ENCODE assay signal across 9 mouse cellular contexts in the genomic region with DNA sequence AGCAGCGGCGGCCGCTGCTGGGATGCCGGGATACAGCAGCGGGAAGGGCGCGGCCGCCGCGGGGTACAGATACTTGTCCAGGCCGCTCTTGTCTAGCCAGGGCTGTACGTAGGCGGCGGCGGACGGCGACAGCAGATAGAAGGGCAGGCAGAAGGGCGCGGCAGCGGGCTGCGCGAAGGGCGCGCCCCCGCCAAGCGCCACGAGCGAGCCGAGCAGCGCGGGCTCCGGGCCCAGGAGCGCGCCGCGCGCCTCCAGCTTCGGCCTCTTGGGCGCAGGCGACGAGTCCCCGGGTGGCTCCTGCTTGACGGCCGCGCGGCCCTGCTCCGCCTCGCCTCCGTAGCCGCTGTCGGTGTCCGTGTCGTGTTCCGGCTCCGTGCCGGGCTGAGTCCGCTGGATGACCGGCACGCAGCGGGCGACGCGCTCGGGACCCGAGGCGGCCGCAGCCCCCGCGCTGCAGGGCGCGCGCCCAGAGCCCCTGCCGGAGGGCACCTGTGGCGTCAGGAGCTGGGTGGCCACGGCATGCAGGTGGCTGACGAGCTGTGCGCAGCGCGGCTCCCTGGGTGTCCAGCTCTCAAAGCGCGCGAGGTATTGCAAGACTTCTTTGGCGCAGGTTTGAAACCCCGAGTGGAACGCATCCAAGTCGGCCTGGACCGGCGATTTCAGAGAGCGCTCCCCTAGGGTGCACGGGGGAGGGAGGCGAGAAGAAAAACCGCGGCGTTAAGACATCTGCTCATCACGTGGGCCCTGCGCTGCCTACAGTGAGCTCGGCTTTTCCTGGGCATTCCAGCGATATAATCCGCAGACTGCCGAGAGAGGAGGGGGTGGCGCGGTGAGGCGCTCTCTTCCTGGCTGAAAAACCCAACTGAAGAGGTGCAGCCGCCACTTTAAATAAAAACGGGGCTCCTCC. TPM values are rescaled to one million over a fixed set of nuclear protein-coding genes. Genes with fewer than 3 reads are reported as not detected.
A peak's percentile ranks its signal among the peaks of the same experiment; 100 is the strongest.
DNase-seq lines count a peak whose midpoint lies in the region; ATAC-seq and TF ChIP-seq lines count a peak whose summit lies in the region.
"Had no signal": no experiment of that assay in that cellular context is flagged by ENCODE, and none has a peak within 500 bp of the region (broad histone marks: within the 10 kb centered on the region; RNA-seq: fewer than 3 reads in every experiment).

No protein-coding gene starts in this region.

- H3K9me3 ChIP-seq in intestine, postnatal 0 days (ENCODE audit: control insufficient read depth), result no peaks in the 10 kb centered on the region
- H3K9me3 ChIP-seq in midbrain, embryonic 11.5 days (ENCODE audit: control insufficient read depth, low read length), result no peaks in the 10 kb centered on the region

- no peak for DNase-seq in thymus, adult 2 months
- no peak for DNase-seq in thymus, postnatal 14 days
- peak; percentile 78 for DNase-seq in embryo, embryonic 11 days
- DNase-seq in gastrocnemius, postnatal 4 days (ENCODE audit: low spot score in 2 of 2), result peak; percentile 38 to 71
- peak; percentile 87 to 89 for DNase-seq in left cerebral cortex, postnatal 36 days (ENCODE audit: low spot score in 2 of 2)
- peak; percentile 96 for DNase-seq in midbrain, embryonic 11.5 days (ENCODE audit: low spot score, missing footprints)

- H3K4me1 ChIP-seq in thymus, adult 2 months (replicated peaks; ENCODE audit: control insufficient read depth, insufficient read depth, low read length), result peaks cover 29% of the 10 kb centered on the region
- H3K4me1 ChIP-seq in intestine, postnatal 0 days (replicated peaks; ENCODE audit: control insufficient read depth, insufficient read depth, low read length), result 0 out of 2 replicates have a peak, but pooled peaks cover 3% of the 10 kb centered on the region
- peaks cover 22% of the 10 kb centered on the region for H3K4me1 ChIP-seq in midbrain, embryonic 11.5 days (ENCODE audit: control insufficient read depth, insufficient read depth, low read length)
- peaks cover 6% of the 10 kb centered on the region; the same call in 1 of the 2 replicates for H3K4me1 ChIP-seq in small intestine, adult 2 months (ENCODE audit: control insufficient read depth, insufficient read depth, insufficient read length, low read length)

- peak overlapping the region; percentile 91 for H3K4me2 ChIP-seq in intestine, postnatal 0 days (replicated peaks; ENCODE audit: low read depth)
- H3K4me2 ChIP-seq in midbrain, embryonic 11.5 days, result peak overlapping the region; percentile 95

- no peak overlapping the region for H3K27ac ChIP-seq in thymus, adult 2 months (ENCODE audit: control insufficient read depth, insufficient read depth, low read length)
- H3K27ac ChIP-seq in intestine, postnatal 0 days (ENCODE audit: low read depth, low read length), result no peak overlapping the region
- no peak overlapping the region for H3K27ac ChIP-seq in midbrain, embryonic 11.5 days (ENCODE audit: low read depth, low read length)
- H3K27ac ChIP-seq in small intestine, adult 2 months (ENCODE audit: insufficient read depth, low read depth, low read length), result peak overlapping the region; percentile 49

- peaks cover 34% of the 10 kb centered on the region for H3K27me3 ChIP-seq in thymus, adult 2 months (ENCODE audit: control insufficient read depth, insufficient read depth, low read length)
- H3K27me3 ChIP-seq in intestine, postnatal 0 days (replicated peaks; ENCODE audit: control insufficient read depth, insufficient read depth, low read length), result peaks cover 56% of the 10 kb centered on the region
- H3K27me3 ChIP-seq in midbrain, embryonic 11.5 days (ENCODE audit: control insufficient read depth, insufficient read depth, low read length), result peaks cover 62% of the 10 kb centered on the region
- H3K27me3 ChIP-seq in small intestine, adult 2 months (ENCODE audit: control insufficient read depth, insufficient read depth, low read length), result peaks cover 29% of the 10 kb centered on the region

- no peaks in the 10 kb centered on the region for H3K36me3 ChIP-seq in thymus, adult 2 months (ENCODE audit: control insufficient read depth, insufficient read depth, low read length)
- H3K36me3 ChIP-seq in intestine, postnatal 0 days (ENCODE audit: control insufficient read depth, insufficient read depth), result no peaks in the 10 kb centered on the region
- H3K36me3 ChIP-seq in midbrain, embryonic 11.5 days (ENCODE audit: control insufficient read depth, insufficient read depth, low read length), result no peaks in the 10 kb centered on the region
- no peaks in the 10 kb centered on the region for H3K36me3 ChIP-seq in small intestine, adult 2 months (ENCODE audit: control insufficient read depth, insufficient read depth, low read length)

- WGBS in thymus, adult 2 months, result under 1% methylated on average over 105 of the region's 105 CpGs
- 0% methylated on average over 96 of the region's 105 CpGs for WGBS in intestine, postnatal 0 days
- WGBS in midbrain, embryonic 11.5 days, result under 1% methylated on average over 89 of the region's 105 CpGs
- WGBS in small intestine, adult 2 months, result 1% methylated on average over 105 of the region's 105 CpGs

- no peak for TF ChIP-seq CTCF in thymus, adult 2 months (IDR thresholded peaks at IDR 0.05; ENCODE audit: borderline replicate concordance, control insufficient read depth, extremely low read depth, insufficient read depth, low read length, poor library complexity)
- TF ChIP-seq CTCF in intestine, postnatal 0 days (IDR thresholded peaks at IDR 0.05; ENCODE audit: low read depth), result no peak
- no peak for TF ChIP-seq CTCF in small intestine, adult 2 months (IDR thresholded peaks at IDR 0.05; ENCODE audit: extremely low read depth, insufficient read length, insufficient replicate concordance, low read depth, low read length)

- peak overlapping the region; percentile 33 for H3K4me3 ChIP-seq in thymus, adult 2 months (ENCODE audit: control insufficient read depth, insufficient read depth, low read length)
- peak overlapping the region; percentile 52 for H3K4me3 ChIP-seq in intestine, postnatal 0 days (ENCODE audit: low read depth, low read length)
- H3K4me3 ChIP-seq in midbrain, embryonic 11.5 days (ENCODE audit: low read depth, low read length), result peak overlapping the region; percentile 55
- H3K4me3 ChIP-seq in small intestine, adult 2 months (ENCODE audit: low read depth, low read length), result peak overlapping the region; percentile 61

- peak; percentile 51 for ATAC-seq in intestine, postnatal 0 days
- peak; percentile 47; the same call in 1 of the 2 replicates for ATAC-seq in midbrain, embryonic 11.5 days (ENCODE audit: low FRiP score)

- TF ChIP-seq POLR2A in thymus, adult 2 months (IDR thresholded peaks at IDR 0.05; ENCODE audit: control insufficient read depth, extremely low read depth, insufficient read depth, low read length, poor library complexity), result no peak
- TF ChIP-seq POLR2A in small intestine, adult 2 months (IDR thresholded peaks at IDR 0.05; ENCODE audit: low read depth, low read length), result 0 out of 2 replicates have a peak, but pooled peaks have one; percentile 18

- intact Hi-C loops in left cerebral cortex, postnatal 36 days (cut with DNase I), result no loop called here

- no peak overlapping the region for H3K9ac ChIP-seq in intestine, postnatal 0 days (ENCODE audit: low read depth, low read length)
- H3K9ac ChIP-seq in midbrain, embryonic 11.5 days (ENCODE audit: low read length), result peak overlapping the region; percentile 70

RNA-seq across cellular contexts. Expression of a gene that starts 2.0 kb away (rescaled TPM):
- polyA plus RNA-seq in thymus, adult 2 months (2012; rRNA removed), result 10.5 and 16.1 TPM in 2 replicates
- total RNA-seq in gastrocnemius, postnatal 4 days (2021), result 10 to 100 TPM in 1 of 2 experiments, 1 to 10 TPM in 1; 9.8 to 15.6 TPM
- polyA plus RNA-seq in intestine, postnatal 0 days (2015; fragmentation: Nextera tagmentation; extraction: Ambion mirVana), result 0.44 and 0.61 TPM in 2 replicates
- total RNA-seq in left cerebral cortex, postnatal 36 days (2021), result 10 to 100 TPM; 31.8 to 33.9 TPM
- 1.9 and 2.1 TPM in 2 replicates for polyA plus RNA-seq in midbrain, embryonic 11.5 days (2014; fragmentation: Nextera tagmentation; extraction: Ambion mirVana)
- 1.9 and 2.7 TPM in 2 replicates for polyA plus RNA-seq in small intestine, adult 2 months (2012; rRNA removed)
- total RNA-seq: MEL had no signal

Comparison
In these comparisons a context has a peak if more than half of its experiments do, and no peak if none do; other contexts are left out.
1. DNase-seq: peak in embryo, embryonic 11 days (single experiment), gastrocnemius, postnatal 4 days (2 of 2), left cerebral cortex, postnatal 36 days (2 of 2) and midbrain, embryonic 11.5 days (single experiment); none in thymus, adult 2 months (single experiment) and thymus, postnatal 14 days (single experiment).
2. Peak in every context shown above with its lines, with median percentiles within 50 percentile points of each other: H3K4me3 ChIP-seq.